ENCODE assay signal across 15 mouse cellular contexts in the genomic region with DNA sequence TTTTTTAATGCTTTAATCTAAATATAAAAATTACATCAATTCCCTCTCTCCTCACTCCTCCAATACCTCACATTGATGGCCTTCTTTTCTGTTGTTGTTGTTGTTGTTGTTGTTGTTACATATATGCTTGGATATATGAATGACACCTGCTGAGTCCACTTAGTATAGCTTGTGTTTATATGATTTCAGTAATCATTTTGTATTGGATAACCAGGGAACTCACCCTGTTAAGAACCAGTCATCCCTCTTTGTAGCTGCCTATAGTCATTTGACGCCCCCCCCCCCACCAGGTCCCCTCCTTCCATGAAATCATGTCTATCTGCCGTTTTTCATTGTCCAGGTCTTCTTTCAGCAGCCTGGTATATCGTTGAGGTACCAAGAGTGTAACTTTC. TPM values are rescaled to one million over a fixed set of nuclear protein-coding genes. Genes with fewer than 3 reads are reported as not detected.
DNase-seq lines count a peak whose midpoint lies in the region; ATAC-seq and TF ChIP-seq lines count a peak whose summit lies in the region.
"Had no signal": no experiment of that assay in that cellular context is flagged by ENCODE, and none has a peak within 500 bp of the region (broad histone marks: within the 10 kb centered on the region; RNA-seq: fewer than 3 reads in every experiment).

No protein-coding gene starts in this region.

- H3K9me3 ChIP-seq in hindbrain, embryonic 11.5 days (ENCODE audit: control insufficient read depth, low read length), result no peaks in the 10 kb centered on the region
- H3K9me3 ChIP-seq in hindbrain, embryonic 14.5 days (ENCODE audit: control insufficient read depth, low read length), result no peaks in the 10 kb centered on the region
- H3K9me3 ChIP-seq in midbrain, embryonic 12.5 days, result no peaks in the 10 kb centered on the region
- H3K9me3 ChIP-seq in midbrain, postnatal 0 days (ENCODE audit: low read length), result no peaks in the 10 kb centered on the region
- H3K9me3 ChIP-seq in forebrain, embryonic 14.5 days (replicated peaks; ENCODE audit: control insufficient read depth, low read length), result no peaks in the 10 kb centered on the region
- H3K9me3 ChIP-seq: G1E; heart, embryonic 10.5 days; intestine, embryonic 15.5 days had no signal

- no peaks in the 10 kb centered on the region for H3K4me1 ChIP-seq in hindbrain, embryonic 11.5 days (replicated peaks; ENCODE audit: control insufficient read depth, insufficient read depth, low read length)
- H3K4me1 ChIP-seq in hindbrain, embryonic 14.5 days (replicated peaks; ENCODE audit: control insufficient read depth, insufficient read depth, low read length), result no peaks in the 10 kb centered on the region
- no peaks in the 10 kb centered on the region for H3K4me1 ChIP-seq in midbrain, embryonic 12.5 days
- no peaks in the 10 kb centered on the region for H3K4me1 ChIP-seq in midbrain, postnatal 0 days (ENCODE audit: insufficient read depth, low read length)
- no peaks in the 10 kb centered on the region for H3K4me1 ChIP-seq in forebrain, embryonic 14.5 days (ENCODE audit: control insufficient read depth, insufficient read depth, low read length)
- H3K4me1 ChIP-seq: embryonic facial prominence, embryonic 12.5 days; heart, embryonic 10.5 days; intestine, embryonic 15.5 days had no signal

- no peak overlapping the region for H3K27ac ChIP-seq in hindbrain, embryonic 11.5 days (ENCODE audit: low read depth, low read length)
- no peak overlapping the region for H3K27ac ChIP-seq in hindbrain, embryonic 14.5 days
- no peak overlapping the region for H3K27ac ChIP-seq in midbrain, embryonic 12.5 days (replicated peaks)
- H3K27ac ChIP-seq in midbrain, postnatal 0 days (ENCODE audit: low read depth, low read length), result no peak overlapping the region
- no peak overlapping the region for H3K27ac ChIP-seq in forebrain, embryonic 14.5 days (ENCODE audit: low read depth, low read length)
- H3K27ac ChIP-seq: embryonic facial prominence, embryonic 12.5 days; heart, embryonic 10.5 days; intestine, embryonic 15.5 days had no signal

- no peaks in the 10 kb centered on the region for H3K27me3 ChIP-seq in hindbrain, embryonic 11.5 days (ENCODE audit: control insufficient read depth, insufficient read depth, low read length)
- no peaks in the 10 kb centered on the region for H3K27me3 ChIP-seq in hindbrain, embryonic 14.5 days (ENCODE audit: control insufficient read depth, insufficient read depth, low read length)
- no peaks in the 10 kb centered on the region for H3K27me3 ChIP-seq in midbrain, embryonic 12.5 days
- no peaks in the 10 kb centered on the region for H3K27me3 ChIP-seq in midbrain, postnatal 0 days (ENCODE audit: insufficient read depth, low read length)
- 0 out of 2 replicates have a peak, but pooled peaks cover 3% of the 10 kb centered on the region for H3K27me3 ChIP-seq in forebrain, embryonic 14.5 days (replicated peaks; ENCODE audit: control insufficient read depth, insufficient read depth, low read length)
- H3K27me3 ChIP-seq: embryonic facial prominence, embryonic 12.5 days; intestine, embryonic 15.5 days had no signal

- WGBS in hindbrain, embryonic 11.5 days, result 72% methylated on average over 3 of the region's 3 CpGs
- 66% methylated on average over 3 of the region's 3 CpGs for WGBS in hindbrain, embryonic 14.5 days
- whole genome bisulfite sequencing in midbrain, embryonic 12.5 days, result 65% methylated on average over 3 of the region's 3 CpGs
- 61% methylated on average over 3 of the region's 3 CpGs for WGBS in midbrain, postnatal 0 days
- WGBS in forebrain, embryonic 14.5 days, result 59% methylated on average over 3 of the region's 3 CpGs

- H3K4me2 ChIP-seq in hindbrain, embryonic 11.5 days (replicated peaks; ENCODE audit: low read depth, low read length), result no peak overlapping the region
- no peak overlapping the region for H3K4me2 ChIP-seq in hindbrain, embryonic 14.5 days (replicated peaks)
- no peak overlapping the region for H3K4me2 ChIP-seq in midbrain, embryonic 12.5 days (replicated peaks)
- H3K4me2 ChIP-seq in midbrain, postnatal 0 days (ENCODE audit: low read depth, low read length, poor library complexity, severe bottlenecking), result no peak overlapping the region
- no peak overlapping the region for H3K4me2 ChIP-seq in forebrain, embryonic 14.5 days (ENCODE audit: low read length)
- H3K4me2 ChIP-seq: embryonic facial prominence, embryonic 12.5 days; intestine, embryonic 15.5 days had no signal

- H3K36me3 ChIP-seq in hindbrain, embryonic 11.5 days (ENCODE audit: control insufficient read depth, insufficient read depth, low read length), result no peaks in the 10 kb centered on the region
- no peaks in the 10 kb centered on the region for H3K36me3 ChIP-seq in hindbrain, embryonic 14.5 days (replicated peaks; ENCODE audit: control insufficient read depth, insufficient read depth)
- no peaks in the 10 kb centered on the region for H3K36me3 ChIP-seq in midbrain, embryonic 12.5 days
- no peaks in the 10 kb centered on the region for H3K36me3 ChIP-seq in midbrain, postnatal 0 days (ENCODE audit: insufficient read depth, low read length)
- no peaks in the 10 kb centered on the region for H3K36me3 ChIP-seq in forebrain, embryonic 14.5 days (ENCODE audit: control insufficient read depth, insufficient read depth, low read length)
- H3K36me3 ChIP-seq: embryonic facial prominence, embryonic 12.5 days; G1E; heart, embryonic 10.5 days; intestine, embryonic 15.5 days had no signal

- no peak for TF ChIP-seq CTCF in midbrain, postnatal 0 days (IDR thresholded peaks at IDR 0.05)

- DNase-seq in hindbrain, embryonic 11.5 days (ENCODE audit: low spot score), result no peak
- no peak for DNase-seq in hindbrain, embryonic 14.5 days (ENCODE audit: low spot score)
- DNase-seq in midbrain, postnatal 0 days (ENCODE audit: low spot score), result no peak
- DNase-seq in forebrain, embryonic 14.5 days (ENCODE audit: low spot score), result no peak
- DNase-seq in B cell, adult 2 months, result no peak
- DNase-seq: adrenal gland, adult 8-10 months had no signal

- no peak overlapping the region for H3K4me3 ChIP-seq in hindbrain, embryonic 11.5 days (ENCODE audit: low read depth, low read length)
- no peak overlapping the region for H3K4me3 ChIP-seq in hindbrain, embryonic 14.5 days (replicated peaks; ENCODE audit: low read length)
- H3K4me3 ChIP-seq in midbrain, embryonic 12.5 days, result no peak overlapping the region
- H3K4me3 ChIP-seq in midbrain, postnatal 0 days (ENCODE audit: low read depth, low read length), result no peak overlapping the region
- H3K4me3 ChIP-seq in forebrain, embryonic 14.5 days (ENCODE audit: low read depth, low read length), result no peak overlapping the region
- H3K4me3 ChIP-seq: embryonic facial prominence, embryonic 12.5 days; heart, embryonic 10.5 days; intestine, embryonic 15.5 days had no signal

- no peak overlapping the region for H3K9ac ChIP-seq in hindbrain, embryonic 11.5 days (ENCODE audit: low read depth, low read length)
- H3K9ac ChIP-seq in hindbrain, embryonic 14.5 days, result no peak overlapping the region
- no peak overlapping the region for H3K9ac ChIP-seq in midbrain, embryonic 12.5 days (replicated peaks)
- H3K9ac ChIP-seq in midbrain, postnatal 0 days (replicated peaks; ENCODE audit: low read length, poor library complexity, severe bottlenecking), result no peak overlapping the region
- no peak overlapping the region for H3K9ac ChIP-seq in forebrain, embryonic 14.5 days (ENCODE audit: low read length)
- H3K9ac ChIP-seq: embryonic facial prominence, embryonic 12.5 days; intestine, embryonic 15.5 days had no signal

- ATAC-seq in hindbrain, embryonic 11.5 days (ENCODE audit: low FRiP score), result 0 out of 2 replicates have a peak, but pooled peaks have one; percentile 38
- ATAC-seq in hindbrain, embryonic 14.5 days (ENCODE audit: low FRiP score), result no peak
- peak; percentile 19; the same call in 1 of the 2 replicates for ATAC-seq in midbrain, embryonic 12.5 days (ENCODE audit: low FRiP score, low read depth)
- ATAC-seq in midbrain, postnatal 0 days (ENCODE audit: low FRiP score), result no peak
- peak; percentile 14 for ATAC-seq in CD4-positive, CD25-positive, alpha-beta regulatory T cell, adult 4 months
- ATAC-seq in forebrain, embryonic 14.5 days, result peak; percentile 16
- no peak for ATAC-seq in megakaryocyte progenitor cell, adult 5-6 weeks (replicated peaks; ENCODE audit: poor library complexity)
- ATAC-seq: intestine, embryonic 15.5 days had no signal

RNA-seq across cellular contexts. Expression of gene Fam124b, which starts 36.9 kb away (rescaled TPM):
- 0.40 and 0.46 TPM in 2 replicates for polyA plus RNA-seq in hindbrain, embryonic 11.5 days (2014; fragmentation: Nextera tagmentation; extraction: Ambion mirVana)
- polyA plus RNA-seq in hindbrain, embryonic 14.5 days (2014; fragmentation: Nextera tagmentation; extraction: Ambion mirVana), result 0.82 and 1.0 TPM in 2 replicates
- 0.43 and 0.59 TPM in 2 replicates for polyA plus RNA-seq in midbrain, embryonic 12.5 days (2016; fragmentation: Nextera tagmentation; extraction: Ambion mirVana)
- total RNA-seq in midbrain, postnatal 0 days (2014; rRNA removed), result 0.24 and 1.0 TPM in 2 replicates
- polyA plus RNA-seq in midbrain, postnatal 0 days (2015; fragmentation: Nextera tagmentation; extraction: Ambion mirVana), result 0.15 and 0.42 TPM in 2 replicates
- 1 to 10 TPM; 5.9 to 6.8 TPM for polyA plus RNA-seq in CD4-positive, CD25-positive, alpha-beta regulatory T cell, adult 4 months (2017; shearing (Covaris generic))
- polyA plus RNA-seq in forebrain, embryonic 14.5 days (2014; fragmentation: Nextera tagmentation; extraction: Ambion mirVana), result 0.44 and 0.56 TPM in 2 replicates
- not detected in 2 replicates for total RNA-seq in megakaryocyte progenitor cell, adult 5-6 weeks (2015)
- total RNA-seq in megakaryocyte progenitor cell, adult 5-6 weeks (2017), result not detected in 2 replicates
- polyA plus RNA-seq: cortical plate, adult 2 months; frontal cortex, adult 2 months; G1E had no signal

Comparison
In these comparisons a context has a peak if more than half of its experiments do, and no peak if none do; other contexts are left out.
1. ATAC-seq: peak in hindbrain, embryonic 11.5 days (single experiment), midbrain, embryonic 12.5 days (single experiment), CD4-positive, CD25-positive, alpha-beta regulatory T cell, adult 4 months (single experiment) and forebrain, embryonic 14.5 days (single experiment); none in hindbrain, embryonic 14.5 days (single experiment), midbrain, postnatal 0 days (single experiment) and megakaryocyte progenitor cell, adult 5-6 weeks (single experiment).